Mouse (Mus musculus) retina, postnatal 7 days (tissue): ENCODE data around the gene 2310002L09Rik.
"Not testable (repeated sequence)": the region's sequence is repeated elsewhere in the genome, so short reads cannot be mapped to it uniquely, and the experiment has no call there.

ENCODE experiments used
- DNase-seq: peaks from one replicate; pipeline ENCODE4 v3.0.0-alpha.2; 2012; ENCODE audit warnings: low read depth, low spot score

2310002L09Rik gene

GRCm38 (mm10) chr4:73950375-73950896, at the start of gene 2310002L09Rik:
Gene 2310002L09Rik, minus strand, starts transcription at chr4:73950846.
- DNase-seq = no peak

GRCm38 (mm10) chr4:73980454-73980853, 29.8 kb upstream of the 2310002L09Rik start:
- DNase-seq = no peak

GRCm38 (mm10) chr4:73920660-73921059, 30.0 kb downstream of the 2310002L09Rik start, which contains the start of gene Gm11756:
Gene Gm11756, minus strand, starts transcription at chr4:73920760.
- DNase-seq = not testable (repeated sequence)

GRCm38 (mm10) chr4:73905853-73906252, 44.8 kb downstream of the 2310002L09Rik start, which contains the start of gene Gm13871:
Gene Gm13871, minus strand, starts transcription at chr4:73905953.
- DNase-seq = not testable (repeated sequence)

GRCm38 (mm10) chr4:73891012-73891411, 59.6 kb downstream of the 2310002L09Rik start, which contains the start of gene Gm11757:
Gene Gm11757, minus strand, starts transcription at chr4:73891112.
- DNase-seq = not testable (repeated sequence)
